Mouse (Mus musculus): ENCODE data around the gene Tmem223. TPM values are rescaled to one million over a fixed set of nuclear protein-coding genes. Genes with fewer than 3 reads are reported as not detected.

Gene Tmem223
- polyA plus RNA-seq (2021; fragmentation: Nextera tagmentation) = 260 and 276 TPM in 2 replicates
- long read RNA-seq, experiment 1, transcript Tmem223-201 (2 exons, 748 nt) = major isoform, 137 of 143 reads
- long read RNA-seq, experiment 1, partial matches to known transcripts = 0 of 143 reads
- long read RNA-seq, experiment 1, other reads (novel, unspliced or antisense) = 6 of 143 reads
- long read RNA-seq, experiment 2, transcript Tmem223-201 (2 exons, 748 nt) = major isoform, 22 of 25 reads
- long read RNA-seq, experiment 2, partial matches to known transcripts = 0 of 25 reads
- long read RNA-seq, experiment 2, other reads (novel, unspliced or antisense) = 3 of 25 reads

GRCm38 (mm10) chr19:8770567-8771270, at the start of gene Tmem223:
Tmem223 (plus strand) TSS chr19:8770996.

DNA sequence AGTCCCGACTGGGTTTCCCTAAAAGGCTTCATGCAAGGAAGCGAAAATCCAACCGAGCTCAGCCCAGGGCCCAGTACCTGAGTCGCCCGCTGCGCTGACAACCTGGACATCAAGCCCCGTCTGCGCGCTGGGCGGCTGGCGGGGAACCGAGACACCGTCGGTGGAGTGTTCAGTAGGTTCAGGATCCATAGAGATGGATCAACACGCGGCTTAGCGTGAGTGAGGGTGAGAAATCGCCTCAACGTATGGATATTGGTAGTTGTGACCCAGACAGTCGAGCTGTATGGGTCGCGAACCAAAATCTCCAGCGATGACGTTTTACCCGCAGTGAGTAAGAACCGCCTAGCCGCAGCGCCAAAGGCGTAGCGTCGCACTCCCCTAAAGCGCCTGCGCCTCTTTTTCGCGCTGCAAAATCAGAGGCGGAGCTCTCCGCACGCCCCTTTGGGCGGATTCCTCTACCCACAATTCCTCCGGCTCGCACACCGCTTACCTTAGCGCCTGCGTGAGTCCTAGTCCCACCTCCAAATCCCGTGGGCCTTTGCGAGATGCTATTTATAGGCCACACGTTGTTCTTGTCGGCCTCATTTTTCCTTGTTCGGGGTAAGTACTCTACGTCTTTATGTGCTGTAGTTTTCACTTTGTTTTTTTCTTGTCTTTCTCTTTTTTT, 47.8 kb upstream of the Tmem223 start, which contains the start of gene Slc3a2:
TSS of gene Slc3a2 (minus strand) at position 463 of the 667 bp plus-strand sequence.

GRCm38 (mm10) chr19:8735389-8736159, 35.2 kb upstream of the Tmem223 start, which contains the start of gene Wdr74:
Wdr74 (plus strand) TSS chr19:8735827.

GRCm38 (mm10) chr19:8740603-8741002, 30.2 kb upstream of the Tmem223 start, which contains the start of gene 1700092M07Rik:
1700092M07Rik (plus strand) TSS chr19:8740718.

GRCm38 (mm10) chr19:8741243-8741869, 29.4 kb upstream of the Tmem223 start, which contains the start of gene Stx5a:
Stx5a (plus strand) TSS chr19:8741413.

DNA sequence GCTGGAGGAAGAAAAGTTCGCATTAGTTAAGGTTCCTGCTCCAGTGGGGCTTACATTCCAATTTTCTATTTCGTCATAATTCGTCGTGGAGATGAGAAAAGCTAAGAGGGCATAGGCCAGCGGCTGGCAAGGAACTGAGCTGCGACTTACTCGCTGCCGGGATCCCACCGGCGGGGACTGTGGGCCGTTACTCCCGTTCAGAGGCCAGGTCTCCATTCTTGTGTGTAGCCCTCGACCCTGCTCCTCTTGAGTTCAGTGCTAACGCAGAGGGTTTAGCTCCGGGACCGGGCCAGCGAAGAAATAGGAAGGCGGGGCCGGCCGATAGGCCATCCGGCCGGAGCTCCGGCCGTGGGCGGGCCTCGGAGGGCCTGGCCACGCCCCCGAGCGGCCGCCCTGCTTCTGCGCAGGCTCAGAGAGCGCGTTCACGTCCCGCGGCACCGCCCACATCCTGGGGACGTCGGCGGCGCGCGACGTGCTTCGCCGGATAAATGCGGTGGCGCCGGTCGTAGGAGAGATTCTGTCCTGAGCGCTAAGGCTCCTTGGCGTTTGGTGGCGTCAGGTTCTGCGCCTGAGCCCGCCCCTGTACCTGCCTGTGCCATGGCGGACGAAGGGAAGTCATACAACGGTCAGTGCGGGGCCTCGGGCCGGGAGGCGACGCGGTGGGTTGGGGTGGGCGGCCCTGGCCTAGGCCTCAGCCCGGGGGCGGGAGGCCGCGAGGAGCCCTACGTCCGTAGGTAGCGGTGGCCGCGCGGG, 14.0 kb upstream of the Tmem223 start, which contains the start of gene Nxf1:
TSS of gene Nxf1 (plus strand) at position 439 of the 753 bp plus-strand sequence.

GRCm38 (mm10) chr19:8774086-8774835, 3.5 kb downstream of the Tmem223 start, which contains the start of gene Tmem179b:
Tmem179b (minus strand) TSS chr19:8774467.

DNA sequence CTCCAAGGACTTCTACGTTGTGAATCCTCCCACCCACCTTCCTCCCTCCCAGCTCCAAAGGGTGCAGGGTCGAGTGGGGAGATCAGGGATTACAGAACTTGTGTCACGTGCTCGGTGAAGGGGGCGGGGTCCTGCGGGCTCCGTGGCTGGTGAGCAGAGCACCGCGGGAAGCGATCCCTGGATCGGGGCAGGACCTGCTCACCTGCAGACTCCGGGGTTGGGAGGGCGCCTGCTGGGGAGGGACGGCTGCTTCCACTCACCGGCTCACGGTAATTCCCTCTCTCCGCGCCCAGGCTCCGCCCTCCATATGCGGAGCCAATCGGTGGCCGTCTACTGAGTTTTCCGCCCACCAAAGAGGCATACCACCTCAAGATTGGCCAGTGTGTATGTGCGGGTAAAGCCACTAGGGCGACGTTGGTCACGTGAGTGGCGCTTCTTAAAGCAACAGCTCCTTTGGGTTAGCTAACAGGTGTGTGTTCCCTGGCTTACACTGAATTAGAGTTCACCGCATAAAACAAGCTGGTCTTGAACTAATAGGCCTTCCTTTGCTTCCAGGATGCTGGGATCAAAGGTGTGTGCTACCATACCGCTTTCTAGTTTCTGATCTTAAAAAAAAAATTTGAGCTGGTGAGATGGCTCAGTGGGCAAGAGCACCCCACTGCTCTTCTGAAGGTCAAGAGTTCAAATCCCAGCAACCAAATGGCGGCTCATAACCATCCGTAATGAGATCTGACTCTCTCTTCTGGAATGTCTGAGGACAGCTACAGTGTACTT, 15.4 kb downstream of the Tmem223 start, which contains the start of gene Taf6l:
TSS of gene Taf6l (minus strand) at position 410 of the 774 bp plus-strand sequence.

DNA sequence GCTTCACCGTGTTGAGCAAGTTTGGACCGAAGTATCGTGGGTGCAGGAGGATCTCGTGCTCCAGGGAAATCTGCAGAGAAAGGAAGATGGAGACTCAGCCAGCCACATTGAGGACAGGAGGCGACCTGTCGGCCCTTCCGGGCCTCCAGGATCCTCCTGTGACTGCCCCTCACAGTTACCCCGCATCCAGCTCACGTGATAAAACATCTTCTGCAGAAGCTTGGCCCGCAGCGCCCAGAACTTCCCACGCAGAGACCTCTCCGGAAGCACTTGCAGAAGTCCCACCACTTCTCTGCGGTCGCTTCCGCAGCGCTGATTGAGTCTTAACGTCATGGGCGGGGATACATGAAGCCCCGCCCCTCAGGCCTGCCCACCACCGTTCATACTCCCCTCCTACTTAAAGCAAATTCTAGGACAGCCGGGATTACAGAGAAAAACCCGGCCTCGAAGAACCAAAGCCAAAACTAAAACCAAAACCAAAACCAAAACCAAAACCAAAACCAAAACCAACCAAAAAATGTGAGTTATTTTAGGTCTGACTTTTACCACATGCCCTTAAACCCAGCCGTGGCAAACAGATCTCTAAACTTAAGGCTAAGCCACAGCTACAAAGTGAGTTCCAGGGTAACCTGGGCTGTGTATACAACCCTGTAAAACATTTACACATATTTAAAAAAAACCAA, 27.6 kb downstream of the Tmem223 start, which contains the start of gene Polr2g:
TSS of gene Polr2g (minus strand) at position 314 of the 683 bp plus-strand sequence.

GRCm38 (mm10) chr19:8802130-8802821, 31.5 kb downstream of the Tmem223 start, which contains the start of gene Zbtb3:
Zbtb3 (plus strand) TSS chr19:8802555.

DNA sequence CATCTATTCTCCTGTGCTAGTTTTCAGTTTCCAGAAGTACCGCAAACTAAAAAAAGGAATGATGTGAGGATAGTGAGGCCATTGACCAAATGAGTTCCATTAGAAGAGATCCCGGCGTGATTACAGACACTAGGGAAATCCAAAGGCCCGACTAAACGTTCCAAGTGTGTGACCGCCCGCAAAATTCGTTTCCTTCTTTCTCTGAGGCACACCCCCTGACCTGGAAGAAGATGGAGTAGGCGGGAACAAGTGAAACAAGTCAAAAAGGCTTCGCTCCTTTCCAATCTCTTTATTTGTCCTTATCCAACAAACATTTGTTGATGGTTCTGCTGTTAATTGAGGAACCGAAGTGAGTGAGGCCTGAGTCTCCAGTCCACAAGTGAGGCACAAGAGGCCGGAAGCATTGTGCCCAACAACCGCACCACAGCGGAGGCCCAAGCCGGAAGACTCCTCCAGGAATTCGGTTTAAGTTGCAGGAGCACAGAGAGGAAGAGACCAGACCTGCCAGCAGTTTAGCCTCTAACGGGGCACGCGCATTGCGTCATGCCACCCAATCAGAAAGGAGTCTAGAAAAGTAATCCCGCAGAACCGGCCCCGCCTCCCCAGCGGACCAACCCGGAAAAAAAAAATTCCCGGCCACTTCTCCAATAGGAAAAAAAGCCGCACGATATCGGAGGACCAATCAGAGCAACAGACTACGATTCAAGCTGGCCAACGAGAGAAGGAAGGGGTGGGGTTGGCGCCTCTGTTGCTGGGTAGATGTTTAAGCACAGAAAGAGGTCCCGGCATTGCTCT, 48.2 kb downstream of the Tmem223 start, which contains the start of gene Ttc9c:
TSS of gene Ttc9c (minus strand) at position 533 of the 795 bp plus-strand sequence.

DNA sequence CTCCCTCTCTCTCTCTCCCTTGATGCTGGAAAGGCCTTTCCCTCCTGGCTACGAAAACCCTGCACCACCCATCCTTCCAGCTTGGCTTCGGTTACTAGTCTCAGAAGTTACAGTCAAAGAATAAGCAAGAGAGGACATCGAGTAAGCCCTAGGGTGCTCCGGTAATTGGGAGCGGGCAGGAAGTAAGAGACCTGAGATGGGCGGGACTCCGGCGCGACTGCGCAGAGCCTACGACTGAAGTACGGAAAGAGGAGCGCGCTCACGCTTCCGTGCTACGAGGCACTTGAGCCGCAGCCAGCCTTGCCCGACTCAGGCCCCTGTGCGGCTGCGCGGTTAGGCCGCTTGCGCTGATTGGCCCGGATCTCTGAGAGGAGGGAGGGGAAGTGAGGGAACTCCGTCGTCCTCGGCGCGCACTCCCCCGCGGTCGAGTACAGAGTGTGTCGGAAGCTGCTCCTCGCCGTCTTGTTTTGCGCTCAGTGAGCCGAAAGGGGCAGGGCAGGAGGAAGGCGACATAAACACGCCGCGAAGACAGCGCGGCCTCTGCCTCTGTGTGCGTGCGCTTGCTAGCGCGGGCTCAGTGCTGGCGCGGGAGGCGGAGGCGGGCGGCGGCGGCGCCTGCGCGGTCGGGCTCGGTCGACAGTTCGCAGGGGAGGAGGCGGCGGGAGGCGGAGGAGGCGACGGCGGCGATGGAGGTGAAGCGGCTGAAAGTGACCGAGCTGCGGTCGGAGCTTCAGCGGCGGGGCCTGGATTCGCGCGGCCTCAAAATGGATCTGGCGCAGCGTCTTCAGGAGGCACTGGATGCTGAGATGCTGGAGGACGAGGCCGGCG, 49.0 kb downstream of the Tmem223 start, which contains the start of gene Hnrnpul2:
TSS of gene Hnrnpul2 (plus strand) at position 415 of the 828 bp plus-strand sequence.

All from layer of hippocampus, adult 6 months (tissue).